9 mouse cellular contexts compared by ENCODE assay signal in the genomic region with DNA sequence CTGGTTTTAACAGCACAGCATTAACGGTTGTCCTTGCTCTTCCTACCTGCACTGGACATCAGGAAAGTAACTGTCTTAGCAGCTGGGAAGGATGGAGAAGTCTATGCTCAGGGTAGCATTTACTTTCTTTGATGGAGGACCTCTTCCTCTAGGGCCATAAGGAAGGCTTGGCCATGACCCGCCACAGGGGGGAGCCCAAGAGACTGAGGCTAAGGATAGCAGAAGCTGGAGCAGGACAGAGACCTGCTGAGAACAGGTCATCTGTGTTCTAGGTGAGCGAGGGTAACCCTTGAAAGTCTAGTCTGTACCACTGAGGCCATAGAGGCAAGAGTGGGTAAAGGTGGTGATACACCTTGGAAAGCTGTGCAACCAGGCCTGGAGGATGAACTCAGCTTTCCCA. TPM values are rescaled to one million over a fixed set of nuclear protein-coding genes. Genes with fewer than 3 reads are reported as not detected.
DNase-seq lines count a peak whose midpoint lies in the region; ATAC-seq lines count a peak whose summit lies in the region.
"Had no signal": no experiment of that assay in that cellular context is flagged by ENCODE, and none has a peak within 500 bp of the region (broad histone marks: within the 10 kb centered on the region; RNA-seq: fewer than 3 reads in every experiment).

No protein-coding gene starts in this region.

- H3K36me3 ChIP-seq in kidney, embryonic 15.5 days: no peaks in the 10 kb centered on the region
- H3K36me3 ChIP-seq in embryonic facial prominence, embryonic 10.5 days (replicated peaks): no peaks in the 10 kb centered on the region
- H3K36me3 ChIP-seq: neural tube, embryonic 12.5 days had no signal

- ATAC-seq in kidney, embryonic 15.5 days (replicated peaks; ENCODE audit: low FRiP score): no peak
- ATAC-seq in inflammation-experienced regulatory T-cells, adult 6 months: no peak

- H3K9me3 ChIP-seq in kidney, embryonic 15.5 days (replicated peaks): no peaks in the 10 kb centered on the region
- H3K9me3 ChIP-seq in embryonic facial prominence, embryonic 10.5 days: no peaks in the 10 kb centered on the region
- H3K9me3 ChIP-seq: neural tube, embryonic 12.5 days had no signal

- H3K4me2 ChIP-seq in kidney, embryonic 15.5 days: no peak overlapping the region
- H3K4me2 ChIP-seq: neural tube, embryonic 12.5 days had no signal

- H3K9ac ChIP-seq in kidney, embryonic 15.5 days: no peak overlapping the region
- H3K9ac ChIP-seq: neural tube, embryonic 12.5 days had no signal

- H3K27ac ChIP-seq in kidney, embryonic 15.5 days: no peak overlapping the region
- no peak overlapping the region for H3K27ac ChIP-seq in embryonic facial prominence, embryonic 10.5 days (replicated peaks)
- H3K27ac ChIP-seq: neural tube, embryonic 12.5 days had no signal

- H3K4me1 ChIP-seq in kidney, embryonic 15.5 days: peaks cover 16% of the 10 kb centered on the region; the same call in 1 of the 2 replicates
- peaks cover 17% of the 10 kb centered on the region for H3K4me1 ChIP-seq in embryonic facial prominence, embryonic 10.5 days

- 66% methylated on average over 3 of the region's 3 CpGs for WGBS in kidney, embryonic 15.5 days
- 53% methylated on average over 3 of the region's 3 CpGs for WGBS in embryonic facial prominence, embryonic 10.5 days

- no peaks in the 10 kb centered on the region for H3K27me3 ChIP-seq in kidney, embryonic 15.5 days
- H3K27me3 ChIP-seq in embryonic facial prominence, embryonic 10.5 days (replicated peaks; ENCODE audit: low read depth, poor library complexity, severe bottlenecking): peaks cover 15% of the 10 kb centered on the region
- H3K27me3 ChIP-seq: neural tube, embryonic 12.5 days had no signal

- no peak overlapping the region for H3K4me3 ChIP-seq in kidney, embryonic 15.5 days (replicated peaks)
- H3K4me3 ChIP-seq in embryonic facial prominence, embryonic 10.5 days: no peak overlapping the region
- H3K4me3 ChIP-seq: neural tube, embryonic 12.5 days had no signal

- DNase-seq in kidney, adult 18-20 months: peak; percentile 74
- peak; percentile 45 to 89 for DNase-seq in adrenal gland, adult (ENCODE audit: inconsistent age in 2 of 2, low spot score in 1 of 2)
- peak; percentile 50 for DNase-seq in embryonic facial prominence, embryonic 10.5 days (ENCODE audit: low spot score)
- DNase-seq in kidney, postnatal 36 days: peak; percentile 64 to 92
- DNase-seq in lung, postnatal 14 days: peak; percentile 74
- peak; percentile 45 to 80 for DNase-seq in spleen, postnatal 4 days (ENCODE audit: low spot score in 2 of 2)

RNA-seq across cellular contexts. Expression of a gene that starts 19.8 kb away (rescaled TPM):
- 36.4 and 42.7 TPM in 2 replicates for polyA plus RNA-seq in kidney, embryonic 15.5 days (2015; fragmentation: Nextera tagmentation; extraction: Ambion mirVana)
- polyA plus RNA-seq in embryonic facial prominence, embryonic 10.5 days (2016; fragmentation: Nextera tagmentation; extraction: Ambion mirVana): 29.3 and 31.5 TPM in 2 replicates
- polyA plus RNA-seq in inflammation-experienced regulatory T-cells, adult 6 months (2017; shearing (Covaris generic)): under 1 TPM in 1 of 3 experiments, not detected in 2; 0.05 TPM

Comparison
In these comparisons a context has a peak if more than half of its experiments do, and no peak if none do; other contexts are left out.
1. RNA of a gene that starts 19.8 kb away (polyA plus RNA-seq): 36.4 to 42.7 TPM in kidney, embryonic 15.5 days and 29.3 to 31.5 TPM in embryonic facial prominence, embryonic 10.5 days; 0.05 TPM in inflammation-experienced regulatory T-cells, adult 6 months; every median in the first group is over 10 times any median in the second.
2. Peak in every context shown above with its lines, with median percentiles within 50 percentile points of each other: DNase-seq.